Mouse (Mus musculus) forebrain, embryonic 13.5 days (tissue): ENCODE measurements at regions not wholly inside any gene's neighbourhood (a gene's known extent, or its start where the extent isn't known, plus 50 kb on each side); places are given as distances from the start of the nearest gene placed in this dataset.

ENCODE experiments used
- ATAC-seq: fragments of 200-750 bp; cut with Nextera tagmentation; 2 replicates; pipeline ENCODE4 v1.8.0; 2017
- H3K27ac ChIP-seq: fragments of 300-500 bp; sonication (generic); 2 replicates; pipeline ENCODE4 v1.5.1; 2015; ENCODE audit warnings: inconsistent platforms, mild to moderate bottlenecking, moderate library complexity
- H3K27me3 ChIP-seq: fragments of 300-500 bp; sonication (generic); 2 replicates; pipeline ENCODE4 v1.6.1; 2015; ENCODE audit warnings: mild to moderate bottlenecking, inconsistent platforms
- H3K36me3 ChIP-seq: fragments of 300-500 bp; sonication (generic); 2 replicates; pipeline ENCODE4 v1.6.1; 2015; ENCODE audit warnings: mild to moderate bottlenecking, inconsistent platforms; ENCODE audit not compliant: poor library complexity, severe bottlenecking
- H3K4me1 ChIP-seq: fragments of 300-500 bp; sonication (generic); 2 replicates; pipeline ENCODE4 v1.6.1; 2015; ENCODE audit warnings: inconsistent platforms
- H3K4me2 ChIP-seq: fragments of 300-500 bp; sonication (generic); 2 replicates; pipeline ENCODE4 v1.6.1; 2015; ENCODE audit warnings: inconsistent platforms, mild to moderate bottlenecking, moderate library complexity
- H3K4me3 ChIP-seq: fragments of 300-500 bp; sonication (generic); 2 replicates; pipeline ENCODE4 v1.5.1; 2015; ENCODE audit warnings: mild to moderate bottlenecking, inconsistent platforms
- H3K9ac ChIP-seq: fragments of 300-500 bp; sonication (generic); 2 replicates; pipeline ENCODE4 v1.6.1; 2015; ENCODE audit warnings: mild to moderate bottlenecking, inconsistent platforms
- H3K9me3 ChIP-seq: fragments of 300-500 bp; sonication (generic); replicated peaks from 2 replicates; pipeline ENCODE4 v1.6.1; 2016; ENCODE audit warnings: inconsistent platforms
- WGBS: fragments of 180-500 bp; shearing (Covaris S2); methylation state at CpG from one replicate; pipeline ENCODE4 v1.1.7; 2015; 5-methylcytosine and 5-hydroxymethylcytosine counted together

DNA sequence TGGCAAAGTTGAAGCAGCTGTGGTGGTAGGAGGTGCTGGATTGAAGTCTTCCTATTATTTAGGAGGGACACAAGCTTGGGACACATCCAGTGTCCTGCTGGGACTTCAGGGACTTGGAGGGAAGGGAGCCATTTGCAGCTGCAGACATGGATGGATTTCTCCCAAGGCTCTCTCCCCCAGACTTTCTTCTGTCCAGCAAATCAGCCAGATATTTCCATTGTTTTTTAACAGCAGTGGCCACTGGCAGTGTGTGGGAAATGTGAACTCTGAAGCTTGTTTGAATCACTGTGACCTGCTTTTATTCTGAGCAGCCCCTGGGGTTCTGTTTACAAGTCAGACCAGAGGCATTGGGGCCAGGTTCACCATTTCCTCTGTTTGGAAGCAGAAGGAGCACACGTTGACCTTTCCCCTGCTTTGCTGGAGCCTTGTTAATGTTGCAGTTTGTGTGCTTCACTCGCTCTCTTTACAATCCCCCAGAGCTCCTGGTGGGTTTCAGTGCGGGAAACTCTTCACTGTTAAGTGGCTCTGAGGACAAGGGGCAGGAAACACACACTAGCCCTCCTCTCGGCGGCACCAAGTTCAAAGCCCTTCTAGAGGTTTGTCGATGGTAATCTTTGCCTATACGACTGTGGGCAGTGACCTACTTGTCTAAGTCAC lies 627.8 kb downstream of the Dhx35 start:
- no peak overlapping the region for H3K4me2 ChIP-seq
- H3K27me3 ChIP-seq: no peaks in the 10 kb centered on the region
- H3K27ac ChIP-seq: no peak overlapping the region
- H3K9me3 ChIP-seq: no peaks in the 10 kb centered on the region
- peaks cover 13% of the 10 kb centered on the region for H3K4me1 ChIP-seq
- no peaks in the 10 kb centered on the region for H3K36me3 ChIP-seq
- H3K4me3 ChIP-seq: no peak overlapping the region
- no peak overlapping the region for H3K9ac ChIP-seq
- 34% methylated on average over 7 of the region's 7 CpGs for WGBS
- ATAC-seq: no peak

- Histone ChIP-seq H3K9ac (no peak overlapping the region), H3K4me2 (no peak overlapping the region), H3K27ac (no peak overlapping the region), H3K36me3 (no peaks in the 10 kb centered on the region), H3K27me3 (no peaks in the 10 kb centered on the region), H3K4me3 (no peak overlapping the region), H3K4me1 (peaks cover 7% of the 10 kb centered on the region; the same call in 1 of the 2 replicates), H3K9me3 (no peaks in the 10 kb centered on the region)
- no peak for ATAC-seq
- WGBS: 61% methylated on average over 1 of the region's 1 CpGs
These were observed 633.6 kb downstream of the Dhx35 start for GRCm38 (mm10) chr2:159428201-159428600.

GRCm38 (mm10) chr2:159430577-159431329 lies 636.1 kb downstream of the Dhx35 start:
- Histone ChIP-seq H3K9ac (no peak overlapping the region), H3K4me3 (no peak overlapping the region), H3K4me2 (peak overlapping the region; percentile 2; the same call in 1 of the 2 replicates), H3K36me3 (no peaks in the 10 kb centered on the region), H3K4me1 (peaks cover 7% of the 10 kb centered on the region; the same call in 1 of the 2 replicates), H3K9me3 (no peaks in the 10 kb centered on the region; the same call in 1 of the 2 replicates), H3K27ac (no peak overlapping the region), H3K27me3 (no peaks in the 10 kb centered on the region)
- WGBS: 56% methylated on average over 5 of the region's 5 CpGs
- peak; percentile 57 for ATAC-seq

- no peak overlapping the region for H3K27ac ChIP-seq
- no peaks in the 10 kb centered on the region; the same call in 1 of the 2 replicates for H3K9me3 ChIP-seq
- no peaks in the 10 kb centered on the region for H3K36me3 ChIP-seq
- no peak overlapping the region for H3K9ac ChIP-seq
- no peaks in the 10 kb centered on the region for H3K4me1 ChIP-seq
- no peak overlapping the region for H3K4me3 ChIP-seq
- 0 out of 2 replicates have a peak, but pooled peaks have one; percentile 21 for ATAC-seq
- H3K27me3 ChIP-seq: no peaks in the 10 kb centered on the region
- 70% methylated on average over 6 of the region's 6 CpGs for WGBS
- H3K4me2 ChIP-seq: no peak overlapping the region
These were observed 644.4 kb downstream of the Dhx35 start for GRCm38 (mm10) chr2:159438961-159439360.

DNA sequence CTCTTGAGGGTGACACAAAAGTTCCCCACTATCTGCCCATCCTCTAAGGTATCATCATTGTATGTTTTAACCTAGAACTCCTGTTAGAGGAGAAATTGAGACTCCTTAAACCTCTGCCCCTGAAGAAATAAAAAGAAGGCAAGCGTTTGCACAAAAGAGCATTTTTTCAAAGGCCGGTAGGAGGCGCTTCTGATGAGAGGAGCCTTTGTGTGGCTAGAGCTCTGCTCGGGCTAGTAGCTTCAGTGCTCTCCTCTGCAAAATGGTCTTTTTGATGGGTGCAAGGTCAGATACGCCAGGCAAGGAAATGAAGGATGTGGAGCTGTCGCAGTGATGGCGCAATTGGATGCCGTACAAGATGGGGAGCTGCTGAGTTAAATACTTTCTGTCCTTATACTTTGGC lies 649.0 kb downstream of the Dhx35 start:
- H3K4me3 ChIP-seq: no peak overlapping the region
- no peaks in the 10 kb centered on the region for H3K4me1 ChIP-seq
- H3K9ac ChIP-seq: no peak overlapping the region
- no peaks in the 10 kb centered on the region for H3K9me3 ChIP-seq
- WGBS: 23% methylated on average over 8 of the region's 8 CpGs
- no peak for ATAC-seq
- no peaks in the 10 kb centered on the region for H3K36me3 ChIP-seq
- H3K27me3 ChIP-seq: no peaks in the 10 kb centered on the region
- H3K27ac ChIP-seq: no peak overlapping the region
- no peak overlapping the region for H3K4me2 ChIP-seq

DNA sequence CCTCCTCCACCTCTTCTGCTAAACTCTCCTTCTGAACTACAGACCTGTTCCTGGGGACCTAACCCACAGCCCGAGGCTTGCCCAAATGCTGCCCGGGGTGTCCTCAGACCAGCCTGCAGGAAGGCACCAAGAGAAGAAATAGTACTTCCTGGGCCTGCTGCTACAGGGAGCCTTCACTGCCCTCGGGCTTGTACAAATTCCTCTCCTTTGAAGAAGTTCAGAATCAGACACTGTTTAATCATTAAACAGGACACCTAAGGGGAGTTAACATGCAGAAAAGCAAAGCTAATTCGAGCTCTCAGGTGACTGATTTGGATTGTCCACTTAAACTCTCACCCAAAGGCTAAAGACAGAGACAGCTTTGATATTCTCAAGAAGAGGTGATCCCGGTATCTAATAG lies 651.8 kb downstream of the Dhx35 start:
- no peaks in the 10 kb centered on the region for H3K4me1 ChIP-seq
- no peak overlapping the region for H3K9ac ChIP-seq
- ATAC-seq: no peak
- no peaks in the 10 kb centered on the region for H3K36me3 ChIP-seq
- WGBS: 81% methylated on average over 5 of the region's 5 CpGs
- H3K4me2 ChIP-seq: no peak overlapping the region
- no peaks in the 10 kb centered on the region for H3K27me3 ChIP-seq
- no peak overlapping the region for H3K27ac ChIP-seq
- no peaks in the 10 kb centered on the region for H3K9me3 ChIP-seq
- no peak overlapping the region for H3K4me3 ChIP-seq

- 81% methylated on average over 5 of the region's 5 CpGs for WGBS
- Histone ChIP-seq H3K4me3 (no peak overlapping the region), H3K9ac (no peak overlapping the region), H3K4me1 (no peaks in the 10 kb centered on the region), H3K4me2 (no peak overlapping the region), H3K36me3 (no peaks in the 10 kb centered on the region), H3K27ac (no peak overlapping the region), H3K9me3 (no peaks in the 10 kb centered on the region), H3K27me3 (no peaks in the 10 kb centered on the region)
- ATAC-seq: no peak
These were observed 652.3 kb downstream of the Dhx35 start for GRCm38 (mm10) chr2:159446886-159447285.

GRCm38 (mm10) chr2:159448976-159449375 lies 654.4 kb downstream of the Dhx35 start:
- Histone ChIP-seq H3K4me2 (no peak overlapping the region), H3K27ac (no peak overlapping the region), H3K9ac (no peak overlapping the region), H3K36me3 (no peaks in the 10 kb centered on the region), H3K9me3 (no peaks in the 10 kb centered on the region), H3K4me3 (no peak overlapping the region), H3K4me1 (no peaks in the 10 kb centered on the region), H3K27me3 (no peaks in the 10 kb centered on the region)
- WGBS: 93% methylated on average over 5 of the region's 5 CpGs
- no peak for ATAC-seq

- Histone ChIP-seq H3K4me3 (no peak overlapping the region), H3K9me3 (no peaks in the 10 kb centered on the region), H3K4me1 (no peaks in the 10 kb centered on the region), H3K36me3 (no peaks in the 10 kb centered on the region), H3K9ac (no peak overlapping the region), H3K4me2 (no peak overlapping the region), H3K27ac (no peak overlapping the region), H3K27me3 (no peaks in the 10 kb centered on the region)
- no peak for ATAC-seq
- 84% methylated on average over 9 of the region's 9 CpGs for WGBS
These were observed 656.8 kb downstream of the Dhx35 start for GRCm38 (mm10) chr2:159451439-159451838.

DNA sequence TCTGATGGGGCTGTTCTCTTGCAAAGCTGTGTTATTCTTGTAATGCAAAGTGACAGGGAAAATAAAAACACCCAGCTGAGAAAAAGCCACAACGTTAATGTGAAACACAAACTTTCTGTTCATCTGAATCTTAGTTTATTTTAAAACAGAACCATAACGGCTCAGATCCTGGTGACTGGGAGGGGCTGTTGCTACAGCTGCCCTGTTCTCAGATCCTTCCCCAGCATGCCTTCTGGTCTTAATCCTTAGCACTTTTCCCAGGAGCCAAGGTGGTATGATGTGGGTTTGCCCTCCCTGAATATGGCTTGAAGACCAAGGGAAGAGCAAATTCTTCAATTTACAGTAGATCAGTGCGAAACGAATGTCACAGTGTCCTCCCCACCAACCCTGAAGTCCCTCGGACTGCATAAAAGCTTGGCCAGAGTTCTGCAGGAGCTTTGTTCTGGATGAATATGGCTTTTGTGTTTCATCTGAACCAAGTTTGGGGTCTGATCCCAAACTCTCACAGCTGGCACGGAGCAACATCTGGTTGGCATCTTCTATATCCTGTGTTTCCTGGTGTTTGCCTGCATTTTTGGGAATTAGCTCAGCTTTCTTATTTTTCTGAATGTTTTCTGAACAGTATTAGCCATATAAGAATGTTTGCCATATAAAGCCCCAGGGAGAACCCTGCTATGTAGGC lies 686.9 kb downstream of the Dhx35 start:
- 81% methylated on average over 6 of the region's 6 CpGs for WGBS
- ATAC-seq: no peak
- H3K9me3 ChIP-seq: no peaks in the 10 kb centered on the region
- no peaks in the 10 kb centered on the region for H3K4me1 ChIP-seq
- H3K36me3 ChIP-seq: no peaks in the 10 kb centered on the region
- H3K9ac ChIP-seq: no peak overlapping the region
- no peak overlapping the region for H3K27ac ChIP-seq
- H3K27me3 ChIP-seq: no peaks in the 10 kb centered on the region
- no peak overlapping the region for H3K4me3 ChIP-seq
- no peak overlapping the region for H3K4me2 ChIP-seq

DNA sequence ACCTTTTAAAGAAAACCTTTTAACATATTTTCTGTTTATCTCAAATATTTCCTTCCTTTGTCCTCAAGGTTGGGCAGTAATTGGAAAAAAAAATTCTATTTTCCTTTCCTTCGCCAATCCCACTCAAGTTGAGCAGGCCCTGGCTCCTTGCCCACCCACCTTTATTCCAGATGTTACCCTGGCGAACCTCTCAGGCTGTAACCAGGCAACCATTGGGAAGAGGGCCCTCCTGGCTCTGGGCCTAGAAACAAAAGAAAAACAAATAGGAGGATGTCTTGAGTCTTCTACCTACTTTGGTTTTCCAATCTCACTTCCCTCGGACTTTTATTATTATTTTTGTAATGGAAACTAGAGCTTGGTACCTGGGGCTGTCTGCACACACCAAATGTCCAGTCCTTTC lies 696.5 kb downstream of the Dhx35 start:
- WGBS: 53% methylated on average over 3 of the region's 3 CpGs
- Histone ChIP-seq H3K27me3 (no peaks in the 10 kb centered on the region), H3K9me3 (no peaks in the 10 kb centered on the region), H3K36me3 (no peaks in the 10 kb centered on the region), H3K27ac (no peak overlapping the region), H3K4me1 (no peaks in the 10 kb centered on the region), H3K4me2 (no peak overlapping the region), H3K9ac (no peak overlapping the region), H3K4me3 (no peak overlapping the region)
- ATAC-seq: no peak

DNA sequence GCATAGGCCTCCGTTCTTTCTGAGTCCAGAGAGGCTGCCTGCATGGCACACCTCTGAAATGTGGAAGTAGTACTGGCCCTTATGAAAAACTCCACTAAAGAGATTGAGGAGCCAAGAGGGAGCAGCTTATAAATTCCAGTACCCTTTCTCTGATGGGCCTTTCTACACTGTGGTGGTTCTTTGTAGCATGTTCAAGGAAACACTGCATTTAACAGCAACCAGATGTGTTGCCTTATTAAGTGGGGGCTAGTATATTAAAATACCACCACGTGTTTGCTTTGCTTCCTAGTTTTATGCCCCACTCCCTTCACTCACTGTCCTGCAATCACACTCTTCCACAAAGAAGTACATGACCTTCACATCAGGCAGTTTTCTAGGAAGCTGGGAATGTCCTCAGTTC lies 704.1 kb downstream of the Dhx35 start:
- no peaks in the 10 kb centered on the region for H3K36me3 ChIP-seq
- no peak for ATAC-seq
- no peak overlapping the region for H3K4me2 ChIP-seq
- H3K27me3 ChIP-seq: no peaks in the 10 kb centered on the region
- no peak overlapping the region for H3K27ac ChIP-seq
- H3K9ac ChIP-seq: no peak overlapping the region
- WGBS: 73% methylated on average over 2 of the region's 2 CpGs
- no peaks in the 10 kb centered on the region for H3K9me3 ChIP-seq
- H3K4me3 ChIP-seq: no peak overlapping the region
- H3K4me1 ChIP-seq: no peaks in the 10 kb centered on the region
